Mouse (Mus musculus) small intestine, adult 2 months (tissue): Measurements from ENCODE around the gene Ggcx. TPM values are rescaled to one million over a fixed set of nuclear protein-coding genes. Genes with fewer than 3 reads are reported as not detected.

Source experiments
- H3K27ac ChIP-seq: fragments of 200-500 bp; 2 replicates; pipeline ENCODE4 v1.5.1; 2012; ENCODE audit warnings: low read depth, low read length, control low read depth, inconsistent platforms; ENCODE audit not compliant: insufficient read depth
- H3K27me3 ChIP-seq: fragments of 200-500 bp; 2 replicates; pipeline ENCODE4 v1.6.1; 2012; ENCODE audit warnings: mild to moderate bottlenecking, moderate library complexity, low read length, inconsistent platforms; ENCODE audit not compliant: control insufficient read depth, insufficient read depth
- H3K36me3 ChIP-seq: fragments of 200-500 bp; 2 replicates; pipeline ENCODE4 v1.6.1; 2012; ENCODE audit warnings: mild to moderate bottlenecking, low read length, control low read depth, inconsistent platforms; ENCODE audit not compliant: control insufficient read depth, insufficient read depth
- H3K4me1 ChIP-seq: fragments of 200-500 bp; 2 replicates; pipeline ENCODE4 v1.6.1; 2012; ENCODE audit warnings: low read length, inconsistent platforms, mixed read lengths; ENCODE audit not compliant: control insufficient read depth, insufficient read depth, insufficient read length
- H3K4me3 ChIP-seq: fragments of 200-500 bp; 2 replicates; pipeline ENCODE4 v1.5.1; 2012; ENCODE audit warnings: low read depth, mild to moderate bottlenecking, control low read depth, inconsistent platforms, low read length, moderate library complexity
- CTCF ChIP-seq: fragments of 200-500 bp; IDR thresholded peaks from 2 replicates; pipeline ENCODE4 v1.5.1; 2012; ENCODE audit warnings: low read depth, mild to moderate bottlenecking, control low read depth, inconsistent platforms, low read length, moderate library complexity, mixed read lengths; ENCODE audit not compliant: insufficient replicate concordance, insufficient read length; ENCODE audit errors: extremely low read depth
- POLR2A ChIP-seq: fragments of 200-500 bp; IDR thresholded peaks from 2 replicates; pipeline ENCODE4 v1.6.1; 2012; ENCODE audit warnings: low read depth, mild to moderate bottlenecking, control low read depth, inconsistent platforms, low read length, moderate library complexity
- WGBS: fragments of 180-500 bp; shearing (Covaris S2); methylation state at CpG from one replicate; pipeline ENCODE4 v1.1.7; 2018; 5-methylcytosine and 5-hydroxymethylcytosine counted together
- polyA plus RNA-seq: library from polyadenylated mRNA; depleted of rRNA; stranded (reverse); fragments of >200 nt; gene quantifications from 2 replicates; pipeline ENCODE4 v1.2.3, GENCODE M21; 2012

Ggcx gene
- polyA plus RNA-seq, 1 experiment, result 6.1 TPM

DNA sequence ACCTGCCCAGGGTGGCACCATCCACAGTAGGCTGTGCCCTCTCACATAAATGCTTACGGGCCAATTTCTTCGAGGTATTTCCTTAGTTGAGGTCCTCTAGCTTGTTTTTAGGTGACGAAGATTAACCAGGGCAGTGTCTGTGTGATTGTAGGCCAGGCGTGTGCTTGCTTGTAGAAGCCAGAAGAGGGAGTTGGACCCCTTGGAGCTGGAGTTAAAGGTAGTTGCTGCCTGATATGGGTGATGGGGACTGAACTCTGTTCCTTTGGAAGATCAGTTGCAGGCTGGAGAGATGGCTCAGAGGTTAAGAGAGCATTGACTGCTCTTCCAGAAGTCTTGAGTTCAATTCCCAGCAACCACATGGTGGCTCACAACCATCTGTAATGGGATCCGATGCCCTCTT, 1.1 kb downstream of the Ggcx start:
- no peaks in the 10 kb centered on the region for H3K27me3 ChIP-seq
- TF ChIP-seq POLR2A (no peak), CTCF (no peak)
- 70% methylated on average over 5 of the region's 5 CpGs for WGBS
- H3K27ac ChIP-seq, result no peak overlapping the region
- peak overlapping the region; percentile 2; the same call in 1 of the 2 replicates for H3K4me3 ChIP-seq
- no peaks in the 10 kb centered on the region for H3K4me1 ChIP-seq
- H3K36me3 ChIP-seq, result peaks cover 18% of the 10 kb centered on the region

- TF ChIP-seq CTCF (no peak), POLR2A (no peak)
- 60% methylated on average over 7 of the region's 7 CpGs for WGBS
- no peak overlapping the region for H3K4me3 ChIP-seq
- peaks cover 3% of the 10 kb centered on the region; the same call in 1 of the 2 replicates for H3K4me1 ChIP-seq
- no peak overlapping the region for H3K27ac ChIP-seq
- H3K27me3 ChIP-seq, result no peaks in the 10 kb centered on the region
- peaks cover 19% of the 10 kb centered on the region for H3K36me3 ChIP-seq
Observed at GRCm38 (mm10) chr6:72415964-72416772, 2.1 kb downstream of the Ggcx start.

- Histone ChIP-seq H3K27ac (no peak overlapping the region), H3K27me3 (no peaks in the 10 kb centered on the region), H3K36me3 (peaks cover 31% of the 10 kb centered on the region), H3K4me1 (peaks cover 3% of the 10 kb centered on the region; the same call in 1 of the 2 replicates), H3K4me3 (no peak overlapping the region)
- 94% methylated on average over 4 of the region's 4 CpGs for WGBS
- TF ChIP-seq CTCF (no peak), POLR2A (no peak)
Observed at GRCm38 (mm10) chr6:72418279-72418678, 4.2 kb downstream of the Ggcx start.

DNA sequence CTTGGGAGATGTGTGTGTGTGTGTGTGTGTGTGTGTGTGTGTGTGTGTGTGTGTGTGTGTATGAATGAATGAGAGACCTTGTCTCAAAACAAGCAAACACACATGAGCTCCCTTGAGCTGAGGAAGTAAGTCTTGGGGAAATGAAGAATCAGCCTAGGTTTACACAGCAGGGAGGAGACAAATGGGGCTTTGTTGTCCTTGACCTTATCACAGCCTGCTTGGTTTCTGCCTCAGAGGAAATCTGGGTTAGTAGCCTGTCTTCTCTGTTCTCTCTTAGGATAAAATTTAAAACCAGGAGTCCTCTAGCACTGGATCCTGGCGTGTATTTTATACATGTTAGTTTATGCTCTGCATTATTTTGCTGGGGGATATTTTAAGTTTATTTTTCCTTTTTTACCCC, 5.7 kb downstream of the Ggcx start:
- H3K36me3 ChIP-seq, result peaks cover 44% of the 10 kb centered on the region

DNA sequence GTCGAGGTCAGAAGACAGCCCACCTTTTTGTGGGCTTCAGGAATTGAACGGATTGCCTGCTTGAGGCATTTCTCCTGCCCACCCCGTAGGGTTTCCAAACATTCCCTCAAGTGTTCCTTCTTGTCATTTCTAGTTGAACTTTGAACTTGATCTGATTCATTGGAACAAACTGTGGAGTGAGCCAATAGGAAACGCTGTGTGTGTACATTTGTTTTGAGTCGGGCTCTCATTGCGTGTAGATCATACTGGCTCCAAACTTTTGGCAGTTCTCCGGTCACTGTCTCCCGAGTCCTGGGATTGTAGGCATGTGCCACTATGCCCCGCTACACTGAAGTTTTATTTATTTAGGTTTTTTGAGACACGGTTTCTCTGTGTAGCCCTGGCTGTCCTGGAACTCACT, 6.8 kb downstream of the Ggcx start:
- H3K27ac ChIP-seq, result no peak overlapping the region
- TF ChIP-seq CTCF (no peak), POLR2A (no peak)

More for the DNA sequence above, 5.7 kb downstream of the Ggcx start:
- Histone ChIP-seq H3K27me3 (no peaks in the 10 kb centered on the region), H3K4me3 (no peak overlapping the region), H3K4me1 (peaks cover 3% of the 10 kb centered on the region; the same call in 1 of the 2 replicates), H3K27ac (no peak overlapping the region)
- WGBS, result 91% methylated on average over 1 of the region's 1 CpGs
- TF ChIP-seq CTCF, result no peak
- no peak for TF ChIP-seq POLR2A

DNA sequence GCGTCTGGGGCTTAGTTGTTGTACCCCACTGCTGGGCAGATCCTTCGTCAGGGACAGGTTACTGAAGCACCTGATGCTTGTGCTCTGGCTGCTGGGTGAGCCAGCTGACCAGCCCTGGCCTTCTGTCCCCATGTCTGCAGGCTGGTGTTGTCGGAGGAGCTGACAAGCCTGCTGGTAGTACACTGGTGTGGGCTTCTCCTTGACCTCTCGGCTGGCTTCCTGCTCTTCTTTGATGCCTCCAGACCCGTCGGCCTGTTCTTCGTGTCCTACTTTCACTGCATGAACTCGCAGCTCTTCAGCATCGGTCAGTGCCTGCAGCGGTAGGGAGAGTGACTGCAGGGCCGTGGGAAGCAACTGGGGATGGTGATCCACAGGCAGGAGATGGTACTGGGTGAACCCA, 11.5 kb downstream of the Ggcx start:
- H3K36me3 ChIP-seq, result peaks cover 58% of the 10 kb centered on the region

More for the DNA sequence above, 6.8 kb downstream of the Ggcx start:
- 45% methylated on average over 10 of the region's 10 CpGs for WGBS
- H3K4me1 ChIP-seq, result peaks cover 3% of the 10 kb centered on the region; the same call in 1 of the 2 replicates
- H3K36me3 ChIP-seq, result peaks cover 54% of the 10 kb centered on the region
- H3K4me3 ChIP-seq, result no peak overlapping the region
- H3K27me3 ChIP-seq, result no peaks in the 10 kb centered on the region

DNA sequence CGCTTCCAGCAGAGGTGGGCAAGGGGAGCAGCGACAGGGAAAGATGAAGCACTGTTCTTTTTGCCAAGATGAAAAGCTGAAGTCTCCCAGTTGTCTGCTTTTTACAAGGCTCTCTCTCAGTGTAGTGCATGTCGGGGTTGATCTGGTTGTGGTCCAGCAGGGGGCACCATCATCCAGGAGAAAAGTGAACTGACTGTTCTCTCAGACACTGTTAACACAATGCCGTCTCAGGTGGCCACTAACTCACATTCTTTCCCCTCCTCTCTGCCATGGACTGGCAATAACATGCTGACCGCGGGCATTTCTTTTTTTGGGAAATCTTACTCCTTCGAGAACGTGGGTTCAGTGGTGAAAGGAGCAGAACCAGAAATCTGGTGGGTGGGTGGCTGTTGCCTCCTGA, 13.9 kb downstream of the Ggcx start:
- Histone ChIP-seq H3K27me3 (no peaks in the 10 kb centered on the region), H3K4me3 (no peak overlapping the region), H3K36me3 (peaks cover 69% of the 10 kb centered on the region), H3K27ac (no peak overlapping the region), H3K4me1 (no peaks in the 10 kb centered on the region)
- 41% methylated on average over 8 of the region's 8 CpGs for WGBS
- TF ChIP-seq POLR2A (no peak), CTCF (peak; percentile 80; the same call in 1 of the 2 replicates)

More for the DNA sequence above, 11.5 kb downstream of the Ggcx start:
- 96% methylated on average over 11 of the region's 11 CpGs for WGBS
- Histone ChIP-seq H3K27ac (no peak overlapping the region), H3K4me3 (no peak overlapping the region), H3K27me3 (no peaks in the 10 kb centered on the region), H3K4me1 (peaks cover 2% of the 10 kb centered on the region; the same call in 1 of the 2 replicates)
- TF ChIP-seq CTCF (no peak), POLR2A (no peak)
